Mouse (Mus musculus) thymus, adult 2 months (tissue): ENCODE measurements around the gene Mrrf.

Experiments
- CTCF ChIP-seq: fragments of 200-500 bp; IDR thresholded peaks from 2 replicates; pipeline ENCODE4 v1.5.1; 2012; ENCODE audit warnings: mild to moderate bottlenecking, control low read depth, low read length, moderate library complexity, borderline replicate concordance; ENCODE audit not compliant: control insufficient read depth, poor library complexity, insufficient read depth; ENCODE audit errors: extremely low read depth
- POLR2A ChIP-seq: fragments of 200-500 bp; IDR thresholded peaks from 2 replicates; pipeline ENCODE4 v1.6.1; 2012; ENCODE audit warnings: mild to moderate bottlenecking, low read length, control low read depth, moderate library complexity; ENCODE audit not compliant: control insufficient read depth, poor library complexity, insufficient read depth; ENCODE audit errors: extremely low read depth

- TF ChIP-seq POLR2A = no peak
- TF ChIP-seq CTCF = no peak
Observed at GRCm38 (mm10) chr2:36184876-36185275, 48.7 kb downstream of the Mrrf start.
